Mouse (Mus musculus) forebrain, postnatal 0 days (tissue): ENCODE data around the gene Gm20696. TPM values are rescaled to one million over a fixed set of nuclear protein-coding genes. Genes with fewer than 3 reads are reported as not detected.
A peak's percentile ranks its signal among the peaks of the same experiment; 100 is the strongest.

ENCODE experiments used
- ATAC-seq: fragments of 200-750 bp; cut with Nextera tagmentation; 2 replicates; pipeline ENCODE4 v1.8.0; 2017; ENCODE audit warnings: mild to moderate bottlenecking, moderate library complexity
- DNase-seq: peaks from one replicate; pipeline ENCODE4 v3.0.0-alpha.2; 2015
- H3K27ac ChIP-seq: fragments of 300-500 bp; sonication (generic); 2 replicates; pipeline ENCODE4 v1.5.1; 2014; ENCODE audit warnings: low read depth, mild to moderate bottlenecking, antibody characterized with exemption, low read length, moderate library complexity, mixed read lengths
- H3K27me3 ChIP-seq: fragments of 300-500 bp; sonication (generic); 2 replicates; pipeline ENCODE4 v1.6.1; 2014; ENCODE audit warnings: mild to moderate bottlenecking, low read length, mixed read lengths; ENCODE audit not compliant: insufficient read depth
- H3K36me3 ChIP-seq: fragments of 300-500 bp; sonication (generic); 2 replicates; pipeline ENCODE4 v1.6.1; 2014; ENCODE audit warnings: mild to moderate bottlenecking, moderate library complexity; ENCODE audit not compliant: insufficient read depth
- H3K4me1 ChIP-seq: fragments of 300-500 bp; sonication (generic); 2 replicates; pipeline ENCODE4 v1.6.1; 2014; ENCODE audit warnings: antibody characterized with exemption; ENCODE audit not compliant: insufficient read depth
- H3K4me2 ChIP-seq: fragments of 300-500 bp; sonication (generic); 2 replicates; pipeline ENCODE4 v1.6.1; 2014; ENCODE audit warnings: low read depth, mild to moderate bottlenecking, moderate library complexity
- H3K4me3 ChIP-seq: fragments of 300-500 bp; sonication (generic); 2 replicates; pipeline ENCODE4 v1.5.1; 2014; ENCODE audit warnings: low read depth, low read length, mixed read lengths
- H3K9ac ChIP-seq: fragments of 300-500 bp; sonication (generic); 2 replicates; pipeline ENCODE4 v1.6.1; 2014; ENCODE audit warnings: mild to moderate bottlenecking
- H3K9me3 ChIP-seq: fragments of 300-500 bp; sonication (generic); 2 replicates; pipeline ENCODE4 v1.6.1; 2016; ENCODE audit warnings: low read length
- CTCF ChIP-seq: sonication (generic); IDR thresholded peaks from 2 replicates; pipeline ENCODE4 v1.5.1; 2016; ENCODE audit warnings: antibody characterized with exemption, control low read depth, low read depth
- WGBS: fragments of 180-500 bp; shearing (Covaris S2); extraction: QIAGEN DNeasy Blood & Tissue Kit; methylation state at CpG from one replicate; pipeline ENCODE4 v1.1.7; 2014; 5-methylcytosine and 5-hydroxymethylcytosine counted together
- polyA plus RNA-seq: library from polyadenylated mRNA; unstranded; fragments of >200 nt; fragmentation: Nextera tagmentation; extraction: Ambion mirVana; gene quantifications from 2 replicates; pipeline ENCODE4 v1.2.1, GENCODE M21; 2015
- total RNA-seq: library from RNA; depleted of rRNA; stranded (reverse); fragments of >200 nt; gene quantifications from 2 replicates; pipeline ENCODE4 v1.2.3, GENCODE M21; 2014

Gm20696 gene
- total and polyA plus RNA-seq, 2 experiments from 2014 or later: 2.2 to 2.6 TPM

- Histone ChIP-seq H3K4me2 (no peak overlapping the region), H3K9ac (no peak overlapping the region), H3K4me1 (peaks cover 20% of the 10 kb centered on the region), H3K27me3 (no peaks in the 10 kb centered on the region), H3K4me3 (no peak overlapping the region), H3K9me3 (no peaks in the 10 kb centered on the region), H3K36me3 (no peaks in the 10 kb centered on the region), H3K27ac (peak overlapping the region; percentile 66; the same call in 1 of the 2 replicates)
- ATAC-seq: no peak; the same call in 1 of the 2 replicates
- TF ChIP-seq CTCF: peak; percentile 46
- 38% methylated on average over 12 of the region's 12 CpGs for WGBS
- DNase-seq: no peak
Measured at GRCm38 (mm10) chr6:99485884-99486640, 180.5 kb downstream of the Gm20696 start.

- 6% methylated on average over 20 of the region's 20 CpGs for WGBS
- ATAC-seq (peak; percentile 95), DNase-seq (peak; percentile 86)
- Histone ChIP-seq H3K27ac (peak overlapping the region; percentile 62), H3K4me2 (peak overlapping the region; percentile 53), H3K36me3 (no peaks in the 10 kb centered on the region), H3K4me1 (peaks cover 20% of the 10 kb centered on the region), H3K9ac (peak overlapping the region; percentile 44; the same call in 1 of the 2 replicates), H3K4me3 (peak overlapping the region; percentile 18), H3K9me3 (no peaks in the 10 kb centered on the region), H3K27me3 (no peaks in the 10 kb centered on the region)
- no peak for TF ChIP-seq CTCF
Measured at GRCm38 (mm10) chr6:99485217-99485883, 181.2 kb downstream of the Gm20696 start.

DNA sequence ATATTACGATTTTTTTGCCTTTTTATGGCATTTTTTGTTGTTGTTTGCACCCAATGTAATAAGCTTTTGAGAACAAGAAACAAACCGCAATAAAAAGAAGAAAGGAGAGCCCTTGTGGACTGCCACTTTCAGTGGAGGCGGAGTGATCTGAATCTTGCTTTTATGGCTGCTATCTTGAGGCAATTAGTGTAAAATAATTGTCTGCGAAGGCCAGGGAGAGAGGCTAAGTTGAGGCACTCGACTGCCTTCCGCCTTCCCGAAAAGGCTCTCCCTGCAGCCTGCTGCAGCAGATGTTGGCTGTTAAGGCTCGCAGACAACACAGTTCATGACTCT, 181.7 kb downstream of the Gm20696 start:
- Histone ChIP-seq H3K4me2 (peak overlapping the region; percentile 53), H3K9ac (peak overlapping the region; percentile 44; the same call in 1 of the 2 replicates), H3K4me1 (peaks cover 20% of the 10 kb centered on the region), H3K36me3 (no peaks in the 10 kb centered on the region), H3K4me3 (peak overlapping the region; percentile 18; the same call in 1 of the 2 replicates), H3K27ac (peak overlapping the region; percentile 62; the same call in 1 of the 2 replicates), H3K9me3 (no peaks in the 10 kb centered on the region), H3K27me3 (no peaks in the 10 kb centered on the region)
- no peak for TF ChIP-seq CTCF
- ATAC-seq: no peak
- no peak for DNase-seq
- WGBS: 12% methylated on average over 8 of the region's 8 CpGs

DNA sequence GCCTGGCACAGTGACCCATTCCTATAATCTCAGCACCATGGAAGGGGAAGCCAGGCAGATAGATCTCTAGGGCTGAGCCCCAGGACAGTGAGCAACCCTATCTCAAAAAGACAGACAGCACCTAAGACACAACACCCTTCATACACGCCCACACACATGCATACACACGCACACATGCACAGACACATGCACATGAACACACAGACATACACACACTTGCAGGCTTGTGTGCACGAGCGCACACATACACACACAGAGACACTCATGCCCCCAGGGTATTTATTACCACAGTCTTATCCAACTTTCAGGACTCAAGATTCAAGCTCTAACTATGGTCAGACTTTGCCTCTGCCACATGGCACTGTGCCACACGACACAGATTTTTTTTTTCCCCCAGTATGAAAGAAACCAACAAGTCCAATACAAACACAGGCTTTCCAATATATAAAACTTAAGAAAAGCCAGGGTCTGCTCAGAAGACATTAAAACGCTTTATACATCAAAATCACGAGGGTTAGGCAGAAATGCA, 182.3 kb downstream of the Gm20696 start:
- no peak overlapping the region for H3K9ac ChIP-seq
- no peak overlapping the region for H3K4me3 ChIP-seq
- H3K9me3 ChIP-seq: no peaks in the 10 kb centered on the region
- WGBS: 65% methylated on average over 7 of the region's 7 CpGs
- peaks cover 20% of the 10 kb centered on the region for H3K4me1 ChIP-seq
- no peak for DNase-seq
- H3K4me2 ChIP-seq: no peak overlapping the region
- H3K36me3 ChIP-seq: no peaks in the 10 kb centered on the region
- H3K27me3 ChIP-seq: no peaks in the 10 kb centered on the region
- H3K27ac ChIP-seq: no peak overlapping the region
- TF ChIP-seq CTCF: no peak
- no peak for ATAC-seq

DNA sequence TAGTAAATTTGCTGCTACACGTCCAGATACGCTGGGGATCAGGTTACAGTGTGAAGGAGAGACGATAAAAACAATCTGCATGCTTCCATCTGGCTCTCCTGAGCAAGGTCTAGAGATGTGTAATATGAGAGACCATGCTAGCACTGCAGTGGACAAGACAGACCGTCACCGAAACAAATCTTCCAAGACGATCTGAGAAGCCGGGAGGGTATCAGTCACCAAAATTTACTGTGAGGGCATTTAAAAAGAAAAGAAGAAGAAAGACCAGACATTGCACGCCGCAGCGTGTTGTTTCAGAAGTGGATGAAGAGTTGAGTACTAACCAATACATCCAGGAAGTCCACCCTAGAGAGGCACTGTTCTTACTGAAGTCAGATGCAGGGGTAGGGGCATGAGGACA, 183.0 kb downstream of the Gm20696 start:
- Histone ChIP-seq H3K36me3 (no peaks in the 10 kb centered on the region), H3K4me2 (no peak overlapping the region), H3K9ac (no peak overlapping the region), H3K4me3 (no peak overlapping the region), H3K27ac (no peak overlapping the region), H3K27me3 (no peaks in the 10 kb centered on the region), H3K9me3 (no peaks in the 10 kb centered on the region), H3K4me1 (peaks cover 20% of the 10 kb centered on the region)
- ATAC-seq: no peak
- 80% methylated on average over 10 of the region's 10 CpGs for WGBS
- no peak for TF ChIP-seq CTCF
- no peak for DNase-seq

- H3K9ac ChIP-seq: no peak overlapping the region
- H3K27me3 ChIP-seq: no peaks in the 10 kb centered on the region
- no peak overlapping the region for H3K27ac ChIP-seq
- no peak for TF ChIP-seq CTCF
- no peak overlapping the region for H3K4me3 ChIP-seq
- H3K36me3 ChIP-seq: no peaks in the 10 kb centered on the region
- peaks cover 20% of the 10 kb centered on the region for H3K4me1 ChIP-seq
- 76% methylated on average over 7 of the region's 7 CpGs for WGBS
- DNase-seq: no peak
- no peak overlapping the region for H3K4me2 ChIP-seq
- no peaks in the 10 kb centered on the region for H3K9me3 ChIP-seq
- no peak for ATAC-seq
Measured at GRCm38 (mm10) chr6:99481568-99481967, 185.0 kb downstream of the Gm20696 start.
